Mouse (Mus musculus): ENCODE results near the gene Catsperd.

DNA sequence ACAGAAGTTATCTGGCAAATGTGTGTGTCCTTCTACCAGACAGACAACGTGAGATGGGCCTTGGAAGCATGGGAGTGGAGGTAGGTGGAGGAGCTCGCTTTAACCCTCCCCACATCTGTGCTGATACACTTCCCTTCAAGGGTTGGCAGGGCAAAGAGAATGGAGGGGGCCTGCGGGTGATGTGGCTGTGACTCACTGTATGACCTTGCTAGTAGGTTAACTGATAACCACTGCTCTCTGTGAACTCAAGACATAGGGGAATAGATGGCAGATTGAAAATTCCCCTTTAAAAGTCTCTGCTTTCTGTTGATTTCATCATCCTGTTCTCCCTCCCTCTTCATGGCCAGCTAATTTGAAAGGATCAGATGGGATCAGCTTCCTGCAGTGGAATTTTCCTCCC is 2.4 kb upstream of the Catsperd start:
- TF ChIP-seq CTCF (IDR thresholded peaks at IDR 0.05; ENCODE audit: control insufficient read depth, insufficient read depth, low read length): no peak
- TF ChIP-seq POLR2A (IDR thresholded peaks at IDR 0.05; ENCODE audit: borderline replicate concordance, control insufficient read depth, low read depth, low read length): no peak
